Mouse (Mus musculus) testis, adult 2 months (tissue): ENCODE measurements at regions not wholly inside any gene's neighbourhood (a gene's known extent, or its start where the extent isn't known, plus 50 kb on each side); places are given as distances from the start of the nearest gene placed in this dataset.

Experiments
- H3K27ac ChIP-seq: fragments of 200-500 bp; 2 replicates; pipeline ENCODE4 v1.5.1; 2012; ENCODE audit warnings: low read depth, low read length; ENCODE audit not compliant: control insufficient read depth, insufficient read depth
- H3K27me3 ChIP-seq: fragments of 200-500 bp; 2 replicates; pipeline ENCODE4 v1.6.1; 2012; ENCODE audit warnings: mild to moderate bottlenecking, low read length, moderate library complexity; ENCODE audit not compliant: control insufficient read depth, insufficient read depth
- H3K36me3 ChIP-seq: fragments of 200-500 bp; 2 replicates; pipeline ENCODE4 v1.6.1; 2012; ENCODE audit warnings: mild to moderate bottlenecking, low read length; ENCODE audit not compliant: control insufficient read depth, insufficient read depth
- H3K4me1 ChIP-seq: fragments of 200-500 bp; 2 replicates; pipeline ENCODE4 v1.6.1; 2012; ENCODE audit warnings: low read length; ENCODE audit not compliant: control insufficient read depth, insufficient read depth
- H3K4me3 ChIP-seq: fragments of 200-500 bp; 2 replicates; pipeline ENCODE4 v1.5.1; 2012; ENCODE audit warnings: low read depth, mild to moderate bottlenecking, low read length, moderate library complexity, mixed read lengths; ENCODE audit not compliant: control insufficient read depth
- CTCF ChIP-seq: fragments of 200-500 bp; IDR thresholded peaks from 2 replicates; pipeline ENCODE4 v1.5.1; 2012; ENCODE audit warnings: low read depth, mild to moderate bottlenecking, inconsistent platforms, low read length, moderate library complexity; ENCODE audit not compliant: control insufficient read depth, insufficient read depth, insufficient replicate concordance
- POLR2A ChIP-seq: fragments of 200-500 bp; IDR thresholded peaks from 2 replicates; pipeline ENCODE4 v1.6.1; 2012; ENCODE audit warnings: low read depth, mild to moderate bottlenecking, inconsistent platforms, low read length, moderate library complexity; ENCODE audit not compliant: control insufficient read depth

DNA sequence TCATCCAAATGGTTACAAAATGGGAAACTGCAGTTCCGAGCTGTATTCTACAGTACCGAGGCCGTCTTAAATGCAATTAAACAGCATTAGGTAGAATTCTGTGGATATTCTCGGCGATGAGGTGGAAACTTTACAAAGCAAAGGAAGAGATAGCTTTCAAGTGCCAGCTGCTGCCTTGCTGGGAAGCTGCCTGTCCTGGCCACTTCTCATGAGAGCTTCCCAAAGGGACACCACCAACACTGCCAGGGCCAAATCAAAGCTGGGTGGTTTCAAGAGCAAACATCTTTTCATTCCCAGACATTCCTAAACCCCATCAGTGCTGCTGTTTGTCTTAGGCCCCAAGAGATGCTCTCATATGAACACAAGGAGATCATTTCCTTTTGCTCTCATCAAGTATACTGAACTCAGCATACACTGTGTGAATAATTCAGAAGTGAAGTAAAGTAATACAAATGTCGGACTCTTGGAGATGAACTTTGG lies 156.6 kb upstream of the AI593442 start:
- Histone ChIP-seq H3K36me3 (no peaks in the 10 kb centered on the region), H3K27me3 (no peaks in the 10 kb centered on the region), H3K4me1 (no peaks in the 10 kb centered on the region), H3K27ac (no peak overlapping the region), H3K4me3 (no peak overlapping the region)
- TF ChIP-seq CTCF = no peak
- TF ChIP-seq POLR2A = no peak

DNA sequence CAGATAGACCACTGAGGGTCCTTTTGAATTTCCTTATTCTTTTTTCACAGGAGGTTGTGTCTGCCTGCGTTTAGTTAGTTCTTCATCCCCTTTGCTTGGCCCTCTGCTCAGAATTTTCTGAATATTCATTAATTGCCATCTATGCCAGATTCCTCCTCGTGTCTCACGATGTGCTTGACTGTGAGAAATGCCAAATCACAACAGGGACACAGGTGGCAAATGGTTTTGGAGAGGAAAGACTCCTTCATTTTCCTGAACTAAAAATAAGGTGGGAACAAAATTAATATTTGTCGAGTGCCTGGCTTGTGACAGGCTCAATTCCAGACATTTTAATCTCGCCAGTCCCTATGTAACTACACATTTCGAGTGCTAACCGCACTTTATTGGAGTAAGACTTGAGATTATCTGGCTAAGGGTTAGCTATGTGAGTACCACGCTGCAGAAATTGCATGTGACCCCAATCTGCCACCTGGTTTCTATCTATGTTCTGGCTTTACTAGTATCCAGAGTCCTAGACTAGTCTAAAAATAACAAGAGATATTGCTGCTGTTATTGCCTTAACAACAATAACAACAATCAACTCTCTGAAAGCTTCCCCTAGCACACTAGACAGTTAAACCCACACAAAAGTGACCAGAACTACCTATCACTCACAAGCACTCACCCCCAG lies 156.0 kb upstream of the AI593442 start:
- no peaks in the 10 kb centered on the region for H3K36me3 ChIP-seq
- H3K4me3 ChIP-seq = no peak overlapping the region
- TF ChIP-seq CTCF (no peak), POLR2A (no peak)
- no peaks in the 10 kb centered on the region for H3K4me1 ChIP-seq
- no peak overlapping the region for H3K27ac ChIP-seq
- H3K27me3 ChIP-seq = no peaks in the 10 kb centered on the region

DNA sequence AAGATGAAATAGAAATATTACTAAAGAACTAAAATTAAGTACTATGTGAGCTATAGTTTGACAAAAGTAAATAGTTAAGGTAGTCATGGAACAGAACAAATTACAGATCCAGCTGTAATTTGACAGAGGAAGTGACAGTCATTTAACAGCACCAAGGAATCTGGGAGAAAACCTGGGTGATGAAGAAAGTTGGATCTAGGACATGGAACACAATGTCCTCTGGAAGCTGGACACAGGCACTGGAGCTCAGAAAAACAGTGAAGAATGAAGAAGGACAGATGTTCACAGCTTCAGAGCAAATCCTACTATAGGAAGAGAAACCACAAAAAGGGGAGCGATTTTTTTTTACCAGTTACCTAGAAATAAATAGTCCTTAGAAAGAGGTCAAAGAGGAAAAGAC lies 147.2 kb upstream of the AI593442 start:
- TF ChIP-seq CTCF = no peak
- no peak for TF ChIP-seq POLR2A
- Histone ChIP-seq H3K36me3 (no peaks in the 10 kb centered on the region), H3K4me3 (no peak overlapping the region), H3K27ac (no peak overlapping the region), H3K27me3 (no peaks in the 10 kb centered on the region), H3K4me1 (no peaks in the 10 kb centered on the region)

DNA sequence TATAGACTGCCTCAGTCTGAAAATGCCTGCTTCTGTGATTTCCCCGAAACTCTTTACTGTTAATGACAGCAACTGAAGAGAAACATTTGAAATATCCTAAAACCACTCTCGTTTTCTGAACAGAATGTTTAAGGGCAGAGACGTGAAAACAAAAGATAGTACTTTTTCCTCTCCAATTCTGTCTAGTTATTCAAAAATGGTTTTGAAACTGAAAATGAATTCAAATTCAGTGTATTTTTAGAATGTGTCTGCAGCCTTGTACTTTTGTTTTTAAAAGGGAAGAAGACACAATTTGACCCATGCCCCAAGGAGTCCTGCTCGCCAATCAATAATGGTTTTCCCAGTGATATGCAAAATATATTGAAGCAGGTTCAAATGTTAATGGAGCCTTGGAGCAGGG lies 136.7 kb upstream of the AI593442 start:
- H3K4me1 ChIP-seq = no peaks in the 10 kb centered on the region
- H3K27me3 ChIP-seq = no peaks in the 10 kb centered on the region
- H3K36me3 ChIP-seq = no peaks in the 10 kb centered on the region
- no peak overlapping the region for H3K4me3 ChIP-seq
- no peak overlapping the region for H3K27ac ChIP-seq
- TF ChIP-seq CTCF (no peak), POLR2A (no peak)

DNA sequence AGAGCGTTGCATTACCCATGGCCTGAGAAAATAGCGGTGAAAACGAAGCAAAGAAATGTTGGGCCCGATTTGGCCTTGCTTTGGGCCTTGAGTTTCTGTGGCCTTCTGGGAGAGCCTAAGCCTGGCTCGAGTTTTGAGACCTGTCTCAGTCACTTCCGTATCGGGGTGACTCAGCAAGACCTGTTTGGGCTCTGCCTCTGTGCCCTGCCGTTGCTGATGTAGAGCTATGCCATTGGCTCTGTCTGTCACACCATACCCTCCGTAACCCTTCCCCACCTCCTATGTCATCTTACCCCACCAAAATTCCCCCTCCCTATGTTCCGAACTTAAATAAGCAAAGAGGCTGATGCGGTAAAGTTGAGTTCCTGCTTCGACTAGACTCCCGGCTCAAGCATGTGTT lies 123.4 kb upstream of the AI593442 start:
- TF ChIP-seq POLR2A (peak; percentile 76), CTCF (no peak)
- Histone ChIP-seq H3K4me1 (peaks cover 2% of the 10 kb centered on the region; the same call in 1 of the 2 replicates), H3K27ac (peak overlapping the region; percentile 77), H3K4me3 (peak overlapping the region; percentile 79), H3K36me3 (no peaks in the 10 kb centered on the region), H3K27me3 (no peaks in the 10 kb centered on the region)

DNA sequence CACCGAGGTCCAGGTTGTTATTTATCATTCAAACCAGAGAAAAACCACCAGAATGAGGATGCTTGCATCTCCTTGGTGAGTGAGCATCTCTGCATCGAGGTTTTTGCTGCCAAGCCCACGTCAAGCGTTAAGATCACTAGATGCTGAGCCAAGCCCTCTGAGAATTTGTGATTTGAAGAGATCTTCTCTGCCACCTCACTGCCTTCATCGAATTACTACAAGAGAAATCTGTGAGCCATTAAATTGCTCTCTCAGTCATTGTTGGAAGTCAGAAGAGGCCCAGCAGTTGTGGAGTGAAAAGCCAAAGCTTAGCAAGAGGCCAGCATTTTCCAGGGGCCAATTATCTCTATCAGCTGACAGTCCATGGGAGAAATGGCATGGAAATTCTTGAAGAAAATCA lies 122.2 kb upstream of the AI593442 start:
- Histone ChIP-seq H3K4me1 (peaks cover 2% of the 10 kb centered on the region; the same call in 1 of the 2 replicates), H3K27ac (no peak overlapping the region), H3K36me3 (no peaks in the 10 kb centered on the region), H3K4me3 (no peak overlapping the region), H3K27me3 (no peaks in the 10 kb centered on the region)
- no peak for TF ChIP-seq CTCF
- no peak for TF ChIP-seq POLR2A

DNA sequence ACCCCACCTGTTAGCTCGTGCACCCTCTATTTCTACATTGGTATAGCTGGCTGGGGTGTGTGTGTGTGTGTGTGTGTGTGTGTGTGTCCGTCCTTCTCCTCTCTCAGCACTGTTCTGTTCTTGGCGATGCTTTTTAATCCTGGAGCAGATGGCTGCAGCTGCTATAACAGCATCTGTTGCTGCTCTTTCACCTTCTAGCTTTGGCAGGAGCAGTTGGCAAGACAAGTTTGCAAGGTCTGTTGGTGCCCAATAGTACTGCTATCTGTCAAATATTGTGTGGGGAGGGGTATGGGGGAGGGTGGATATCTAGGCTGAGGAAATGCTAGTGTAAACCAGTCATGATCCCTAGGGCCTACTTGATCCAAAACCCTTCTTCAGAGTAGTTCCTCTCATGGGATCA lies 120.9 kb upstream of the AI593442 start:
- Histone ChIP-seq H3K4me3 (no peak overlapping the region), H3K27ac (no peak overlapping the region), H3K4me1 (peaks cover 2% of the 10 kb centered on the region; the same call in 1 of the 2 replicates), H3K36me3 (no peaks in the 10 kb centered on the region), H3K27me3 (no peaks in the 10 kb centered on the region)
- no peak for TF ChIP-seq POLR2A
- TF ChIP-seq CTCF = no peak

DNA sequence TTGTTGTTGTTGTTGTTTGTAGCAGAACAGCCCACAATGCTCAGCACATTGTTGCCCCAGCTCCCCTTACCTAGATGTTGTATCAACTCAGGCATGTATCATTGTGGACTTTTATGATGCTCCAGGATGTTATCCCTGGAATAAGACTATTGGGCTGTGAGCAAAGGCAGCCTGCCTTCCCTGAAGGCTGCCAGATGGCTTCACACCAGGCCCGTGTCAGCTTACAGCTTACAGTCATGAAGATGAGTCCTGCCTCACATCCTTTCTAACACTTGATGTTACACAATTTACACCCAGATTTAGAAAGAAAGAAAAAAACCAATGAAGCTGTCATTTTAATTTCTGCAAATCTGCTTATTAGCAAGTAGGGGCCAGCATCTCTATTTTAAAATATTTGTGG lies 113.0 kb upstream of the AI593442 start:
- Histone ChIP-seq H3K36me3 (no peaks in the 10 kb centered on the region), H3K27ac (no peak overlapping the region), H3K27me3 (no peaks in the 10 kb centered on the region), H3K4me1 (no peaks in the 10 kb centered on the region), H3K4me3 (no peak overlapping the region)
- no peak for TF ChIP-seq POLR2A
- no peak for TF ChIP-seq CTCF
